Mouse (Mus musculus) limb, embryonic 14.5 days (tissue): ENCODE measurements around the gene Nsmce3. TPM values are rescaled to one million over a fixed set of nuclear protein-coding genes. Genes with fewer than 3 reads are reported as not detected.

Experiments
- ATAC-seq: fragments of 200-750 bp; cut with Nextera tagmentation; 2 replicates; pipeline ENCODE4 v1.8.0; 2017; ENCODE audit warnings: low read depth, moderate number of reproducible peaks, moderate TSS enrichment; ENCODE audit not compliant: low FRiP score
- DNase-seq: peaks from one replicate; pipeline ENCODE4 v3.0.0-alpha.2; 2015; ENCODE audit warnings: low spot score
- H3K27ac ChIP-seq: fragments of 300-500 bp; sonication (generic); replicated peaks from 2 replicates; pipeline ENCODE4 v1.5.1; 2014; ENCODE audit warnings: low read depth, mild to moderate bottlenecking, low read length, moderate library complexity, mixed read lengths
- H3K27me3 ChIP-seq: fragments of 300-500 bp; sonication (generic); 2 replicates; pipeline ENCODE4 v1.6.1; 2014; ENCODE audit warnings: low read length, mixed read lengths; ENCODE audit not compliant: control insufficient read depth, insufficient read depth
- H3K36me3 ChIP-seq: fragments of 300-500 bp; sonication (generic); 2 replicates; pipeline ENCODE4 v1.6.1; 2014; ENCODE audit warnings: mild to moderate bottlenecking, low read length, moderate library complexity, mixed read lengths; ENCODE audit not compliant: control insufficient read depth, insufficient read depth
- H3K4me1 ChIP-seq: fragments of 300-500 bp; sonication (generic); 2 replicates; pipeline ENCODE4 v1.6.1; 2014; ENCODE audit warnings: antibody characterized with exemption, low read length, mixed read lengths; ENCODE audit not compliant: control insufficient read depth, insufficient read depth
- H3K4me2 ChIP-seq: fragments of 300-500 bp; sonication (generic); replicated peaks from 2 replicates; pipeline ENCODE4 v1.6.1; 2014; ENCODE audit warnings: low read depth, mild to moderate bottlenecking, low read length, moderate library complexity; ENCODE audit not compliant: severe bottlenecking
- H3K4me3 ChIP-seq: fragments of 300-500 bp; sonication (generic); replicated peaks from 2 replicates; pipeline ENCODE4 v1.5.1; 2014; ENCODE audit warnings: low read length
- H3K9ac ChIP-seq: fragments of 300-500 bp; sonication (generic); 2 replicates; pipeline ENCODE4 v1.6.1; 2014; ENCODE audit warnings: mild to moderate bottlenecking, low read depth, low read length, moderate library complexity; ENCODE audit not compliant: severe bottlenecking
- H3K9me3 ChIP-seq: fragments of 300-500 bp; sonication (generic); 2 replicates; pipeline ENCODE4 v1.6.1; 2016; ENCODE audit warnings: low read length; ENCODE audit not compliant: control insufficient read depth
- POLR2A ChIP-seq: fragments of 200-500 bp; IDR thresholded peaks from 2 replicates; pipeline ENCODE4 v1.8.0; 2012; ENCODE audit warnings: inconsistent platforms, mild to moderate bottlenecking, moderate library complexity, borderline replicate concordance; ENCODE audit not compliant: insufficient read depth, insufficient read length; ENCODE audit errors: extremely low read depth
- WGBS: fragments of 180-500 bp; shearing (Covaris S2); extraction: QIAGEN DNeasy Blood & Tissue Kit; methylation state at CpG from one replicate; pipeline ENCODE4 v1.1.7; 2014; 5-methylcytosine and 5-hydroxymethylcytosine counted together
- polyA plus RNA-seq, 2 experiments: library from polyadenylated mRNA; depleted of rRNA in 1 of 2; stranded (reverse) in 1 of 2; unstranded in 1 of 2; fragments of >200 nt; fragmentation: Nextera tagmentation in 1 of 2; extraction: Ambion mirVana in 1 of 2; gene quantifications; 2 replicates each; pipeline versions ENCODE4 v1.2.1 to v1.2.3; 2012 to 2014

Gene Nsmce3
- polyA plus RNA-seq, 2 experiments: 7.1 to 11.3 TPM

- no peak for TF ChIP-seq POLR2A
- WGBS: 31% methylated on average over 5 of the region's 5 CpGs
- Histone ChIP-seq H3K4me2 (no peak overlapping the region), H3K36me3 (no peaks in the 10 kb centered on the region), H3K27me3 (no peaks in the 10 kb centered on the region), H3K4me1 (no peaks in the 10 kb centered on the region), H3K4me3 (no peak overlapping the region), H3K9me3 (no peaks in the 10 kb centered on the region), H3K9ac (no peak overlapping the region), H3K27ac (no peak overlapping the region)
- DNase-seq (no peak), ATAC-seq (peak; percentile 71; the same call in 1 of the 2 replicates)
These were observed 22.9 kb upstream of the Nsmce3 start for GRCm38 (mm10) chr7:64895685-64896101.

- WGBS: 67% methylated on average over 3 of the region's 3 CpGs
- ATAC-seq (no peak), DNase-seq (no peak)
- H3K9me3 ChIP-seq: no peaks in the 10 kb centered on the region
- no peak overlapping the region for H3K9ac ChIP-seq
- no peak overlapping the region for H3K4me2 ChIP-seq
- H3K27ac ChIP-seq: no peak overlapping the region
- no peaks in the 10 kb centered on the region for H3K4me1 ChIP-seq
- no peak overlapping the region for H3K4me3 ChIP-seq
- no peaks in the 10 kb centered on the region for H3K36me3 ChIP-seq
- H3K27me3 ChIP-seq: no peaks in the 10 kb centered on the region
- TF ChIP-seq POLR2A: no peak
These were observed 18.3 kb upstream of the Nsmce3 start for GRCm38 (mm10) chr7:64891139-64891538.

- ATAC-seq (no peak), DNase-seq (peak; percentile 58)
- H3K9me3 ChIP-seq: no peaks in the 10 kb centered on the region
These were observed 17.1 kb upstream of the Nsmce3 start for GRCm38 (mm10) chr7:64889919-64890318.

GRCm38 (mm10) chr7:64884187-64884862 is 11.5 kb upstream of the Nsmce3 start:
- 78% methylated on average over 11 of the region's 11 CpGs for WGBS
- Histone ChIP-seq H3K36me3 (no peaks in the 10 kb centered on the region), H3K27ac (no peak overlapping the region), H3K9ac (no peak overlapping the region), H3K4me1 (peaks cover 3% of the 10 kb centered on the region; the same call in 1 of the 2 replicates), H3K9me3 (no peaks in the 10 kb centered on the region), H3K4me2 (no peak overlapping the region), H3K27me3 (no peaks in the 10 kb centered on the region), H3K4me3 (no peak overlapping the region)
- no peak for ATAC-seq
- no peak for TF ChIP-seq POLR2A
- no peak for DNase-seq

More at GRCm38 (mm10) chr7:64889919-64890318, 17.1 kb upstream of the Nsmce3 start:
- no peak overlapping the region for H3K27ac ChIP-seq
- no peak for TF ChIP-seq POLR2A
- no peaks in the 10 kb centered on the region for H3K4me1 ChIP-seq
- no peak overlapping the region for H3K9ac ChIP-seq
- WGBS: 79% methylated on average over 9 of the region's 9 CpGs
- no peaks in the 10 kb centered on the region for H3K27me3 ChIP-seq
- no peaks in the 10 kb centered on the region for H3K36me3 ChIP-seq
- no peak overlapping the region for H3K4me3 ChIP-seq
- no peak overlapping the region for H3K4me2 ChIP-seq

GRCm38 (mm10) chr7:64882243-64882642 is 9.4 kb upstream of the Nsmce3 start:
- 44% methylated on average over 6 of the region's 6 CpGs for WGBS
- H3K9ac ChIP-seq: no peak overlapping the region
- no peaks in the 10 kb centered on the region for H3K36me3 ChIP-seq
- ATAC-seq (peak; percentile 79), DNase-seq (peak; percentile 20)
- H3K27me3 ChIP-seq: no peaks in the 10 kb centered on the region
- H3K4me2 ChIP-seq: no peak overlapping the region
- 0 out of 2 replicates have a peak overlapping the region, but pooled peaks have one; percentile 26 for H3K27ac ChIP-seq
- H3K4me3 ChIP-seq: no peak overlapping the region
- H3K9me3 ChIP-seq: no peaks in the 10 kb centered on the region
- no peak for TF ChIP-seq POLR2A
- H3K4me1 ChIP-seq: peaks cover 3% of the 10 kb centered on the region; the same call in 1 of the 2 replicates
